Mouse (Mus musculus): ENCODE data around the gene Slc35f5. TPM values are rescaled to one million over a fixed set of nuclear protein-coding genes. Genes with fewer than 3 reads are reported as not detected.

Gene Slc35f5
- polyA plus RNA-seq, 1 experiment from 2014 or later: 28.5 TPM

DNA sequence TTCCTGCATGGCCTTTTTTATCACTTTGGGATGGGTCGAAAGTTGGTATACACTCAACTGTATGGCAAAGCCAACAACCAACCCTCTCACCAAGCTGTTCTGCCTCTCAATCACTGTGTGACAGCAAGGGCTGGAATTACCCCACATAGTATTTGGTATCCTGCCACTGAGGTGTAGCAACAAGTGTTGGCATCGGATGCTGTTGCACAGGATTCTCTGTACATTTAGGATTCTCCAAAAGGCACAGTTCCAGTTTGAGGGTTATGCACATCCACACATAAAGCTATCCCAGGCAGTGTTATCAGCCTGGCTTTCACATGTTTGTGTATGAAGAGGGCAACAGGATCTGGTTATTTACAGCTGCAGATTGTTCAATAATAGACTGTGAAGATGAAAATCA, 23.3 kb upstream of the Slc35f5 start:
- H3K4me3 ChIP-seq (ENCODE audit: low read depth, low read length): no peak overlapping the region
- no peaks in the 10 kb centered on the region for H3K36me3 ChIP-seq (ENCODE audit: control insufficient read depth, insufficient read depth, low read length)
- H3K27ac ChIP-seq (ENCODE audit: low read depth, low read length): no peak overlapping the region
- H3K27me3 ChIP-seq (replicated peaks; ENCODE audit: control insufficient read depth, insufficient read depth, low read length): no peaks in the 10 kb centered on the region
- DNase-seq (ENCODE audit: low spot score) (no peak), ATAC-seq (replicated peaks; ENCODE audit: low FRiP score) (no peak)
- no peak overlapping the region for H3K9ac ChIP-seq (ENCODE audit: low read depth, low read length)
- no peak overlapping the region for H3K4me2 ChIP-seq
- no peaks in the 10 kb centered on the region for H3K9me3 ChIP-seq (ENCODE audit: control insufficient read depth, low read length)
- 91% methylated on average over 2 of the region's 2 CpGs for WGBS
- H3K4me1 ChIP-seq (replicated peaks; ENCODE audit: control insufficient read depth, insufficient read depth, low read length): no peaks in the 10 kb centered on the region

DNA sequence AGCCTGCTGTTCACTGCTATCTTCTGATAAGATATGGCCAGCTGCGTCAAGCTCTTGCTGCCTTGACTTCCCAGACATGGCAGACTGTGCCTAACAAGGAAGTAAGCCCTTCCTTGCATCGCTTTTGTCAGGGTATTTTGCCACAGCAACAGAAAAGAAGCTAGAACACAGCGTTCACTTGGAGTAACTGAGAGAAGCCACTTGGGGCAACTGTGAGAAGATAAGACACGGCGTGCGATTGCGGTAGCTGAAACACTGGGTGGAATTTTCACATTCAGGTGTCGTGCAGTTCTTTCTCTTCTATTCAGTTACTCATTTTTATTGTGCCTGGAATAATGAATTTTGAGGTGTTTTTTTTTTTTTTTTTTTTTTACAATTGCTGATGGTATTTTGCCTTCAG, 22.6 kb upstream of the Slc35f5 start:
- no peaks in the 10 kb centered on the region for H3K4me1 ChIP-seq (replicated peaks; ENCODE audit: control insufficient read depth, insufficient read depth, low read length)
- H3K4me2 ChIP-seq: no peak overlapping the region
- no peaks in the 10 kb centered on the region for H3K27me3 ChIP-seq (replicated peaks; ENCODE audit: control insufficient read depth, insufficient read depth, low read length)
- H3K27ac ChIP-seq (ENCODE audit: low read depth, low read length): no peak overlapping the region
- no peaks in the 10 kb centered on the region for H3K9me3 ChIP-seq (ENCODE audit: control insufficient read depth, low read length)
- no peak overlapping the region for H3K4me3 ChIP-seq (ENCODE audit: low read depth, low read length)
- no peak overlapping the region for H3K9ac ChIP-seq (ENCODE audit: low read depth, low read length)
- ATAC-seq (replicated peaks; ENCODE audit: low FRiP score) (no peak), DNase-seq (ENCODE audit: low spot score) (no peak)
- H3K36me3 ChIP-seq (ENCODE audit: control insufficient read depth, insufficient read depth, low read length): no peaks in the 10 kb centered on the region
- WGBS: 72% methylated on average over 8 of the region's 8 CpGs

- H3K36me3 ChIP-seq (ENCODE audit: control insufficient read depth, insufficient read depth, low read length): no peaks in the 10 kb centered on the region
- H3K9ac ChIP-seq (ENCODE audit: low read depth, low read length): no peak overlapping the region
- H3K27ac ChIP-seq (ENCODE audit: low read depth, low read length): no peak overlapping the region
- no peak overlapping the region for H3K4me2 ChIP-seq
- ATAC-seq (replicated peaks; ENCODE audit: low FRiP score) (no peak), DNase-seq (ENCODE audit: low spot score) (no peak)
- H3K9me3 ChIP-seq (ENCODE audit: control insufficient read depth, low read length): no peaks in the 10 kb centered on the region
- no peaks in the 10 kb centered on the region for H3K27me3 ChIP-seq (replicated peaks; ENCODE audit: control insufficient read depth, insufficient read depth, low read length)
- H3K4me1 ChIP-seq (replicated peaks; ENCODE audit: control insufficient read depth, insufficient read depth, low read length): no peaks in the 10 kb centered on the region
- 69% methylated on average over 2 of the region's 2 CpGs for WGBS
- no peak overlapping the region for H3K4me3 ChIP-seq (ENCODE audit: low read depth, low read length)
These were observed 21.1 kb upstream of the Slc35f5 start for GRCm38 (mm10) chr1:125539312-125539711.

GRCm38 (mm10) chr1:125542008-125542999, 18.1 kb upstream of the Slc35f5 start:
- H3K4me3 ChIP-seq (ENCODE audit: low read depth, low read length): no peak overlapping the region

DNA sequence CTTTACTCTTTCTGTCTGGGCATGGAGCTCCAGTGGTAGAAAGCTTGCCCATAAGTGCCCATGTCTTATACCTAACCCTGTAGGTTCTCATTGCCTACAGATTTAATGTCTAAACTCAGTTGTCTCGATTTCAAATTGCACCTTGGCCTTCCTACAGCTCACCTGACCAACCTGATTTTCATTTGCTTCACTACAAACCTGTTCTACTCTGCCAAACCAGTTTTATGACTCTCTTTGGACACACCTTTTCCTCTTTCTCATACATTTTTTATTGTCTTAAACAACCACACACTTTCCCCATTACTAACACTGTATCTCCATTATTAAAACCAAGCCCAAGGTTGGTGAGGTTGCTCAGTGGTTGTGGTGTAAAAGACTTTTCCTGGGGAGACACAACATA, 10.5 kb upstream of the Slc35f5 start:
- H3K36me3 ChIP-seq (ENCODE audit: control insufficient read depth, insufficient read depth, low read length): no peaks in the 10 kb centered on the region
- H3K9me3 ChIP-seq (ENCODE audit: control insufficient read depth, low read length): no peaks in the 10 kb centered on the region
- no peak overlapping the region for H3K4me2 ChIP-seq
- H3K27ac ChIP-seq (ENCODE audit: low read depth, low read length): no peak overlapping the region
- no peak overlapping the region for H3K9ac ChIP-seq (ENCODE audit: low read depth, low read length)
- H3K4me3 ChIP-seq (ENCODE audit: low read depth, low read length): no peak overlapping the region
- ATAC-seq (replicated peaks; ENCODE audit: low FRiP score) (no peak), DNase-seq (ENCODE audit: low spot score) (no peak)
- WGBS: 31% methylated on average over 1 of the region's 1 CpGs
- H3K4me1 ChIP-seq (replicated peaks; ENCODE audit: control insufficient read depth, insufficient read depth, low read length): no peaks in the 10 kb centered on the region
- no peaks in the 10 kb centered on the region for H3K27me3 ChIP-seq (replicated peaks; ENCODE audit: control insufficient read depth, insufficient read depth, low read length)

More at GRCm38 (mm10) chr1:125542008-125542999, 18.1 kb upstream of the Slc35f5 start:
- H3K27me3 ChIP-seq (replicated peaks; ENCODE audit: control insufficient read depth, insufficient read depth, low read length): no peaks in the 10 kb centered on the region
- H3K9ac ChIP-seq (ENCODE audit: low read depth, low read length): no peak overlapping the region
- ATAC-seq (replicated peaks; ENCODE audit: low FRiP score): no peak
- no peak overlapping the region for H3K27ac ChIP-seq (ENCODE audit: low read depth, low read length)
- no peak overlapping the region for H3K4me2 ChIP-seq
- H3K9me3 ChIP-seq (ENCODE audit: control insufficient read depth, low read length): no peaks in the 10 kb centered on the region
- no peak for DNase-seq (ENCODE audit: low spot score)
- 75% methylated on average over 7 of the region's 7 CpGs for WGBS
- H3K4me1 ChIP-seq (replicated peaks; ENCODE audit: control insufficient read depth, insufficient read depth, low read length): no peaks in the 10 kb centered on the region
- H3K36me3 ChIP-seq (ENCODE audit: control insufficient read depth, insufficient read depth, low read length): no peaks in the 10 kb centered on the region

DNA sequence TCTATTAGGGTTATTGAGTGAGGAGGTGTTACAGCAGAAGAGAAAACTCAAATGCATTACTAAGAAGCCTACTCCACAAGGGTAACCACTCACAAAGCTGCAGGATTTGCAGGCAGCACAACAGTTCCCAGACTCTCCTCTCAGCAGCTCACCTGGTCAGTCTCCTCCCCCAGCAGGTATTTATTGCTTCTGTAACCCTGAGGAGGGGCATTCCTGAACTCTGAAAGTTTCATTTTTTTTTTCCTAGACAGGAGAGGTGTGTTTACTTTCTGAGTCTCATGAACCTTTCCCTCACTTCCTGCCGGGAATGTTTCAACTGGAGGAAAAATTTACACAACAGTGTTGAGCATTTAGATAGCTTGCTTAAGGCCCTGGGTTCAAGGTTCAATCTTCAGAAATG, 10.0 kb upstream of the Slc35f5 start:
- 66% methylated on average over 1 of the region's 1 CpGs for WGBS
- no peak for ATAC-seq (replicated peaks; ENCODE audit: low FRiP score)

DNA sequence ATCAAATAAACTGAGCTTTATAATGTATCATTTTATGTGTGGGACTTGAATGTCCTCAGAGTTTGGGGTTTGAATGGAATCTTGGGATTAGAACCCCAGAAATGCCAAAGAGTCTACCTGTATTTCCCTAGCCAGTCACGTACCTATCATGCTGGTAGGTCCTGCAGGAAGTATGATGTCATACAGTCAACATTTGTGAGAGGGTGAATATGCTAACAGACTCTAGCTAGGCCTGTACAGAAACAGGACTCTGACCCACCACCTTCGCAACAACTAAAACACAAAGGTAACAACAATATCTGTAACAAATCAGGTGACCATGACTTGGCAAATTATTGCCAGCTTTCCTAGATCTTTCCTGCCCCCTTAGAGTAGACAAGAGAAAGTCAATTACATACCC, 8.8 kb upstream of the Slc35f5 start:
- H3K9ac ChIP-seq (ENCODE audit: low read depth, low read length): no peak overlapping the region
- H3K27ac ChIP-seq (ENCODE audit: low read depth, low read length): no peak overlapping the region
- no peaks in the 10 kb centered on the region for H3K9me3 ChIP-seq (ENCODE audit: control insufficient read depth, low read length)
- no peak overlapping the region for H3K4me2 ChIP-seq
- DNase-seq (ENCODE audit: low spot score) (no peak), ATAC-seq (replicated peaks; ENCODE audit: low FRiP score) (peak; percentile 67)
- H3K4me1 ChIP-seq (replicated peaks; ENCODE audit: control insufficient read depth, insufficient read depth, low read length): no peaks in the 10 kb centered on the region
- no peaks in the 10 kb centered on the region for H3K36me3 ChIP-seq (ENCODE audit: control insufficient read depth, insufficient read depth, low read length)
- 66% methylated on average over 2 of the region's 2 CpGs for WGBS
- no peak overlapping the region for H3K4me3 ChIP-seq (ENCODE audit: low read depth, low read length)
- no peaks in the 10 kb centered on the region for H3K27me3 ChIP-seq (replicated peaks; ENCODE audit: control insufficient read depth, insufficient read depth, low read length)

More for the DNA sequence above, 10.0 kb upstream of the Slc35f5 start:
- Histone ChIP-seq H3K27ac (ENCODE audit: low read depth, low read length) (no peak overlapping the region), H3K9me3 (ENCODE audit: control insufficient read depth, low read length) (no peaks in the 10 kb centered on the region), H3K4me1 (replicated peaks; ENCODE audit: control insufficient read depth, insufficient read depth, low read length) (no peaks in the 10 kb centered on the region), H3K36me3 (ENCODE audit: control insufficient read depth, insufficient read depth, low read length) (no peaks in the 10 kb centered on the region), H3K4me2 (no peak overlapping the region), H3K27me3 (replicated peaks; ENCODE audit: control insufficient read depth, insufficient read depth, low read length) (no peaks in the 10 kb centered on the region), H3K4me3 (ENCODE audit: low read depth, low read length) (no peak overlapping the region), H3K9ac (ENCODE audit: low read depth, low read length) (no peak overlapping the region)
- DNase-seq (ENCODE audit: low spot score): no peak

DNA sequence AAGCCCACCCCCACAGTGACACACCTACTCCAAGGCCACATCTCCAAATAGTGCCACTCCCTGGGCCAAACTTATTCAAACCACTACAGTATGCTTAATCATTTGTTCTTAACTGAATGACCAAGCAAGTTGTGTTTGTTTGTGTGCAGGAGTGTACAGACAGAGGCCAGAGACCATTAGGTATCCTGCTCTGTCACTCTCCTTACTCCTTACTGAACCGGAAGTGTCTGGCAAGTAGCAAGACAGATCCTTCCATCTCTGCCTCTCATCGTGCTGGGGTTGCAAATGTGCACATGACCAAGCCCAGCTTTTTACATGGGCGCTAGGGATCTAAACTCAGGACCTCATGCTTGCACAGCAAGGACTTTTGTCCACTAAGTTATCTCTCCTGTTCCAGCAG, 1.1 kb upstream of the Slc35f5 start:
- no peak for DNase-seq (ENCODE audit: low spot score)
- Histone ChIP-seq H3K9ac (ENCODE audit: low read depth, low read length) (no peak overlapping the region), H3K4me3 (ENCODE audit: low read depth, low read length) (no peak overlapping the region), H3K4me2 (peak overlapping the region; percentile 90), H3K4me1 (replicated peaks; ENCODE audit: control insufficient read depth, insufficient read depth, low read length) (no peaks in the 10 kb centered on the region; the same call in none of the 2 replicates), H3K9me3 (ENCODE audit: control insufficient read depth, low read length) (no peaks in the 10 kb centered on the region), H3K36me3 (ENCODE audit: control insufficient read depth, insufficient read depth, low read length) (no peaks in the 10 kb centered on the region), H3K27me3 (replicated peaks; ENCODE audit: control insufficient read depth, insufficient read depth, low read length) (no peaks in the 10 kb centered on the region), H3K27ac (ENCODE audit: low read depth, low read length) (no peak overlapping the region)
- ATAC-seq (replicated peaks; ENCODE audit: low FRiP score): no peak
- 61% methylated on average over 3 of the region's 3 CpGs for whole genome bisulfite sequencing

DNA sequence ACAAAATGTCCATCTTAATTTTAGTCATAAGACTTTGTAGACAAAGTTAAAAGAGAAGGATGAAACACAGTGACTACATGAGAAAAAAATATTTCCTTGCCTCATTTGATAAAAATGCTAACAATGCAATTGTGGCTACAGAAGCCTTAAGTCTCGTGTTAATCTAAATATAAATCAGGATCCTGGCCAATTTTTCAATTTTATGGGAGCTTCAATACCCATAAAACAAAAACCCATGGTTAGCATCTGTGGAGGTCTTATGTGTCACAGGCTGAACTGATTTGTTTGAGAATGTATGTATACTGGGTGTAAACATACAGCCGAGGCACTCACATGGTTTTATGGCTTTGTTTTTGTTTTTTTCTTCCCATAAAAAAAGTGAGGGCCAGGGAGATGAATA, 674 bp upstream of the Slc35f5 start:
- ATAC-seq (replicated peaks; ENCODE audit: low FRiP score) (no peak), DNase-seq (ENCODE audit: low spot score) (no peak)
- H3K9me3 ChIP-seq (ENCODE audit: control insufficient read depth, low read length): no peaks in the 10 kb centered on the region
- H3K4me1 ChIP-seq (replicated peaks; ENCODE audit: control insufficient read depth, insufficient read depth, low read length): no peaks in the 10 kb centered on the region; the same call in none of the 2 replicates
- H3K4me2 ChIP-seq: peak overlapping the region; percentile 90
- peak overlapping the region; percentile 81 for H3K4me3 ChIP-seq (ENCODE audit: low read depth, low read length)
- H3K9ac ChIP-seq (ENCODE audit: low read depth, low read length): peak overlapping the region; percentile 78
- 29% methylated on average over 2 of the region's 2 CpGs for WGBS
- peak overlapping the region; percentile 91 for H3K27ac ChIP-seq (ENCODE audit: low read depth, low read length)
- no peaks in the 10 kb centered on the region for H3K27me3 ChIP-seq (replicated peaks; ENCODE audit: control insufficient read depth, insufficient read depth, low read length)
- H3K36me3 ChIP-seq (ENCODE audit: control insufficient read depth, insufficient read depth, low read length): no peaks in the 10 kb centered on the region; the same call in 1 of the 2 replicates
